Mouse (Mus musculus) telencephalon, adult 2 months (tissue): Measurements from ENCODE around the gene Mau2.
"Not testable (repeated sequence)": the region's sequence is repeated elsewhere in the genome, so short reads cannot be mapped to it uniquely, and the experiment has no call there.

Source experiments
- DNase-seq: peaks from one replicate; pipeline ENCODE4 v3.0.0-alpha.2; 2011; ENCODE audit warnings: low read depth, low spot score

Mau2 gene

GRCm38 (mm10) chr8:70026151-70026550 lies 16.4 kb downstream of the Mau2 start:
- no peak for DNase-seq

GRCm38 (mm10) chr8:70023596-70023995 lies 18.9 kb downstream of the Mau2 start:
- DNase-seq = peak; percentile 31

- no peak for DNase-seq
Measured at GRCm38 (mm10) chr8:70015017-70015416, 27.5 kb downstream of the Mau2 start.

- no peak for DNase-seq
Measured at GRCm38 (mm10) chr8:70012763-70013162, 29.8 kb downstream of the Mau2 start.

- no peak for DNase-seq
Measured at GRCm38 (mm10) chr8:70012350-70012749, 30.2 kb downstream of the Mau2 start.

GRCm38 (mm10) chr8:70010796-70011195 lies 31.7 kb downstream of the Mau2 start:
- not testable (repeated sequence) for DNase-seq

- no peak for DNase-seq
Measured at GRCm38 (mm10) chr8:70005178-70005577, 37.4 kb downstream of the Mau2 start.

GRCm38 (mm10) chr8:70004345-70004744 lies 38.2 kb downstream of the Mau2 start:
- no peak for DNase-seq

- DNase-seq = no peak
Measured at GRCm38 (mm10) chr8:70003204-70003657, 39.3 kb downstream of the Mau2 start.

GRCm38 (mm10) chr8:70001892-70002191 lies 40.7 kb downstream of the Mau2 start:
- not testable (repeated sequence) for DNase-seq

- DNase-seq = no peak
Measured at GRCm38 (mm10) chr8:70001176-70001891, 41.2 kb downstream of the Mau2 start.

- no peak for DNase-seq
Measured at GRCm38 (mm10) chr8:70000226-70000625, 42.3 kb downstream of the Mau2 start.

- DNase-seq = no peak
Measured at GRCm38 (mm10) chr8:69999236-69999635, 43.3 kb downstream of the Mau2 start.

- no peak for DNase-seq
Measured at GRCm38 (mm10) chr8:69998706-69999105, 43.8 kb downstream of the Mau2 start.

GRCm38 (mm10) chr8:69996589-69997285 lies 45.8 kb downstream of the Mau2 start:
- no peak for DNase-seq

GRCm38 (mm10) chr8:69995776-69996588 lies 46.6 kb downstream of the Mau2 start, which contains the start of gene Gatad2a:
Gene Gatad2a, minus strand, starts transcription at chr8:69996384.
- DNase-seq = peak; percentile 99

GRCm38 (mm10) chr8:69995422-69995775 lies 47.1 kb downstream of the Mau2 start:
- DNase-seq = no peak

GRCm38 (mm10) chr8:69988936-69989335 lies 53.6 kb downstream of the Mau2 start:
- DNase-seq = not testable (repeated sequence)

- no peak for DNase-seq
Measured at GRCm38 (mm10) chr8:69987744-69988143, 54.8 kb downstream of the Mau2 start.

- DNase-seq = no peak
Measured at GRCm38 (mm10) chr8:69984876-69985553, 57.5 kb downstream of the Mau2 start.

GRCm38 (mm10) chr8:69978456-69978855 lies 64.1 kb downstream of the Mau2 start:
- DNase-seq = no peak

- no peak for DNase-seq
Measured at GRCm38 (mm10) chr8:69974806-69975205, 67.7 kb downstream of the Mau2 start.
